Mouse (Mus musculus) MEL (cell line): ENCODE results near the gene Trappc3l. TPM values are rescaled to one million over a fixed set of nuclear protein-coding genes. Genes with fewer than 3 reads are reported as not detected.

Experiments
- DNase-seq: peaks from one replicate; pipeline ENCODE4 v3.0.0; 2011; ENCODE audit warnings: low read depth, low spot score
- H3K27ac ChIP-seq: 2 replicates; pipeline ENCODE4 v1.5.1; 2012; ENCODE audit warnings: low read depth, mild to moderate bottlenecking, control low read depth, low read length, moderate library complexity; ENCODE audit not compliant: control insufficient read depth
- H3K27me3 ChIP-seq, 2 experiments: fragments of 150-350 bp in 1 of 2; sonication (generic) in 1 of 2; 2 replicates each; pipeline ENCODE4 v1.6.1; 2012; ENCODE audit warnings: low read length in 2 of 2, mild to moderate bottlenecking in 2 of 2, improper control_type of control experiment in 1 of 2, moderate library complexity in 1 of 2; ENCODE audit not compliant: insufficient read depth in 2 of 2, control insufficient read depth in 1 of 2
- H3K36me3 ChIP-seq, 2 experiments: 2 replicates each; pipeline ENCODE4 v1.6.1; 2012 to 2014; ENCODE audit warnings: low read length in 2 of 2, improper control_type of control experiment in 1 of 2, inconsistent platforms in 1 of 2, mild to moderate bottlenecking in 1 of 2; ENCODE audit not compliant: insufficient read depth in 2 of 2, control insufficient read depth in 1 of 2
- H3K4me1 ChIP-seq, 2 experiments: fragments of 150-350 bp in 1 of 2; sonication (generic) in 1 of 2; 2 replicates each; pipeline ENCODE4 v1.6.1; 2012; ENCODE audit warnings: low read length in 2 of 2, improper control_type of control experiment in 1 of 2, mild to moderate bottlenecking in 1 of 2; ENCODE audit not compliant: insufficient read depth in 2 of 2, control insufficient read depth in 1 of 2
- H3K4me3 ChIP-seq, 2 experiments: fragments of 150-350 bp in 1 of 2; sonication (generic) in 1 of 2; 2 replicates each; pipeline ENCODE4 v1.5.1; 2012; ENCODE audit warnings: low read depth in 2 of 2, low read length in 2 of 2, mild to moderate bottlenecking in 2 of 2, moderate library complexity in 2 of 2, control low read depth in 1 of 2, improper control_type of control experiment in 1 of 2; ENCODE audit not compliant: control insufficient read depth in 1 of 2, insufficient read depth in 1 of 2
- H3K79me2 ChIP-seq: 2 replicates; pipeline ENCODE4 v1.6.1; 2012; ENCODE audit warnings: mild to moderate bottlenecking, low read length, moderate library complexity; ENCODE audit not compliant: control insufficient read depth, poor library complexity, insufficient read depth
- H3K9ac ChIP-seq: 2 replicates; pipeline ENCODE4 v1.6.1; 2012; ENCODE audit warnings: low read depth, mild to moderate bottlenecking, control low read depth, low read length, moderate library complexity; ENCODE audit not compliant: control insufficient read depth, poor library complexity, severe bottlenecking
- H3K9me3 ChIP-seq: fragments of 150-350 bp; sonication (generic); replicated peaks from 2 replicates; pipeline ENCODE4 v1.6.1; 2012; ENCODE audit warnings: mild to moderate bottlenecking, low read length, improper control_type of control experiment, moderate library complexity; ENCODE audit not compliant: insufficient read depth
- BHLHE40 ChIP-seq: IDR thresholded peaks from 2 replicates; pipeline ENCODE4 v1.6.1; 2012; ENCODE audit warnings: low read depth, mild to moderate bottlenecking, inconsistent platforms, low read length, improper control_type of control experiment, borderline replicate concordance
- CTCF ChIP-seq, 3 experiments: IDR thresholded peaks in 2 of 3; conservative IDR thresholded peaks in 1 of 3; 2 replicates each; pipeline ENCODE4 v1.5.1; 2011 to 2012; ENCODE audit warnings: low read length in 3 of 3, low read depth in 2 of 3, mild to moderate bottlenecking in 2 of 3, improper control_type of control experiment in 1 of 3, inconsistent platforms in 1 of 3, mixed read lengths in 1 of 3, moderate library complexity in 1 of 3; ENCODE audit not compliant: control insufficient read depth in 1 of 3, insufficient read depth in 1 of 3, poor library complexity in 1 of 3, severe bottlenecking in 1 of 3
- E2F4 ChIP-seq: IDR thresholded peaks from 2 replicates; pipeline ENCODE4 v1.6.1; 2011; ENCODE audit warnings: low read depth, low read length, improper control_type of control experiment, borderline replicate concordance
- EP300 ChIP-seq, 2 experiments: IDR thresholded peaks; 2 replicates each; pipeline ENCODE4 v1.6.1; 2011; ENCODE audit warnings: improper control_type of control experiment in 2 of 2, low read length in 2 of 2, low read depth in 1 of 2, mild to moderate bottlenecking in 1 of 2
- ETS1 ChIP-seq: IDR thresholded peaks from 2 replicates; pipeline ENCODE4 v1.6.1; 2012; ENCODE audit warnings: low read depth, mild to moderate bottlenecking, inconsistent platforms, low read length, improper control_type of control experiment, moderate library complexity
- GATA1 ChIP-seq: IDR thresholded peaks from 2 replicates; pipeline ENCODE4 v1.6.1; 2011; ENCODE audit warnings: low read depth, low read length, improper control_type of control experiment
- HCFC1 ChIP-seq: IDR thresholded peaks from 2 replicates; pipeline ENCODE4 v1.6.1; 2012; ENCODE audit warnings: low read depth, mild to moderate bottlenecking, inconsistent platforms, low read length, improper control_type of control experiment, moderate library complexity
- JUND ChIP-seq: IDR thresholded peaks from 2 replicates; pipeline ENCODE4 v1.6.1; 2011; ENCODE audit warnings: low read depth, mild to moderate bottlenecking, improper control_type of control experiment, low read length
- MAFK ChIP-seq: IDR thresholded peaks from 2 replicates; pipeline ENCODE4 v1.6.1; 2011; ENCODE audit warnings: low read depth, mild to moderate bottlenecking, low read length, improper control_type of control experiment, borderline replicate concordance
- NELFE ChIP-seq: IDR thresholded peaks from 2 replicates; pipeline ENCODE4 v1.6.1; 2011; ENCODE audit warnings: low read depth, low read length, improper control_type of control experiment
- POLR2A ChIP-seq, 2 experiments: IDR thresholded peaks; 2 replicates each; pipeline ENCODE4 v1.6.1; 2011 to 2012; ENCODE audit warnings: low read length in 2 of 2, mild to moderate bottlenecking in 2 of 2, control low read depth in 1 of 2, improper control_type of control experiment in 1 of 2, low read depth in 1 of 2, moderate library complexity in 1 of 2; ENCODE audit not compliant: control insufficient read depth in 1 of 2, insufficient read depth in 1 of 2, poor library complexity in 1 of 2
- RAD21 ChIP-seq: IDR thresholded peaks from 2 replicates; pipeline ENCODE4 v1.6.1; 2011; ENCODE audit warnings: mild to moderate bottlenecking, low read depth, low read length, improper control_type of control experiment
- SIN3A ChIP-seq: IDR thresholded peaks from 2 replicates; pipeline ENCODE4 v1.6.1; 2012; ENCODE audit warnings: low read length, improper control_type of control experiment, inconsistent platforms
- SMC3 ChIP-seq: IDR thresholded peaks from 2 replicates; pipeline ENCODE4 v1.6.1; 2011; ENCODE audit warnings: low read depth, low read length, improper control_type of control experiment
- TAL1 ChIP-seq: IDR thresholded peaks from 2 replicates; pipeline ENCODE4 v1.6.1; 2012; ENCODE audit warnings: mild to moderate bottlenecking, inconsistent platforms, low read length, moderate library complexity, mixed read lengths
- TBP ChIP-seq: IDR thresholded peaks from 2 replicates; pipeline ENCODE4 v1.8.0; 2011; ENCODE audit warnings: low read depth, low read length, improper control_type of control experiment
- TCF12 ChIP-seq: IDR thresholded peaks from 2 replicates; pipeline ENCODE4 v1.6.1; 2014; ENCODE audit warnings: low read depth, mild to moderate bottlenecking, inconsistent platforms, low read length, improper control_type of control experiment, moderate library complexity
- UBTF ChIP-seq: IDR thresholded peaks from 2 replicates; pipeline ENCODE4 v1.6.1; 2012; ENCODE audit warnings: low read depth, mild to moderate bottlenecking, inconsistent platforms, low read length, improper control_type of control experiment, moderate library complexity, borderline replicate concordance; ENCODE audit not compliant: insufficient read depth
- USF1 ChIP-seq: IDR thresholded peaks from 2 replicates; pipeline ENCODE4 v1.6.1; 2014; ENCODE audit warnings: low read depth, mild to moderate bottlenecking, inconsistent platforms, low read length, improper control_type of control experiment, moderate library complexity
- USF2 ChIP-seq, 2 experiments: IDR thresholded peaks; 2 replicates each; pipeline ENCODE4 v1.6.1; 2011 to 2012; ENCODE audit warnings: improper control_type of control experiment in 2 of 2, low read length in 2 of 2, borderline replicate concordance in 1 of 2, inconsistent platforms in 1 of 2, low read depth in 1 of 2, mild to moderate bottlenecking in 1 of 2; ENCODE audit not compliant: insufficient read depth in 1 of 2
- ZC3H11A ChIP-seq: IDR thresholded peaks from 2 replicates; pipeline ENCODE4 v1.6.1; 2012; ENCODE audit warnings: low read depth, mild to moderate bottlenecking, inconsistent platforms, low read length, improper control_type of control experiment
- ZMIZ1 ChIP-seq: IDR thresholded peaks from 2 replicates; pipeline ENCODE4 v1.6.1; 2012; ENCODE audit warnings: low read depth, mild to moderate bottlenecking, inconsistent platforms, low read length, improper control_type of control experiment, moderate library complexity
- polyA plus RNA-seq, 2 experiments: library from polyadenylated mRNA; stranded (reverse) in 1 of 2; unstranded in 1 of 2; fragments of >175 nt in 1 of 2; fragments of >200 nt in 1 of 2; gene quantifications; 2 replicates each; pipeline versions ENCODE4 v1.2.1 to v1.2.4; 2012; ENCODE audit warnings: low replicate concordance in 2 of 2, low read depth in 1 of 2; ENCODE audit not compliant: insufficient read length in 2 of 2, insufficient read depth in 1 of 2, missing spikeins in 1 of 2
- total RNA-seq: library from RNA; depleted of rRNA; stranded (reverse); fragments of 300-350 nt; gene quantifications from 2 replicates; pipeline ENCODE4 v1.2.3, GENCODE M21; 2012

Gene Trappc3l
- total and polyA plus RNA-seq, 3 experiments, result not detected

- H3K79me2 ChIP-seq, result no peaks in the 10 kb centered on the region
- H3K36me3 ChIP-seq, result no peaks in the 10 kb centered on the region
- no peak overlapping the region for H3K9ac ChIP-seq
- H3K27ac ChIP-seq, result no peak overlapping the region
- peak overlapping the region in 1 of 2 experiments; percentile 1; a peak in 1 of 4 replicates for H3K4me3 ChIP-seq
- H3K4me1 ChIP-seq, result no peaks in the 10 kb centered on the region
- DNase-seq, result no peak
- peaks cover 0 to 1% of the 10 kb centered on the region in 2 experiments; a peak in 1 of 4 replicates for H3K27me3 ChIP-seq
- no peaks in the 10 kb centered on the region for H3K9me3 ChIP-seq
- no peak for TF ChIP-seq EP300 (IDR thresholded peaks at IDR 0.05; ENCODE audit: low read depth in 1 of 2, low read length in 2 of 2)
- no peak for TF ChIP-seq USF2 (IDR thresholded peaks at IDR 0.05; ENCODE audit: borderline replicate concordance in 1 of 2, insufficient read depth in 1 of 2, low read depth in 1 of 2, low read length in 2 of 2)
- no peak for TF ChIP-seq NELFE
- TF ChIP-seq SIN3A, result no peak
- no peak for TF ChIP-seq TCF12
- no peak for TF ChIP-seq HCFC1
- TF ChIP-seq POLR2A (IDR thresholded peaks at IDR 0.05; ENCODE audit: control insufficient read depth in 1 of 2, insufficient read depth in 1 of 2, low read depth in 1 of 2, low read length in 2 of 2, poor library complexity in 1 of 2), result no peak
Measured at GRCm38 (mm10) chr10:34095964-34096363, 58.6 kb downstream of the Trappc3l start.

GRCm38 (mm10) chr10:34096418-34096883 is 59.1 kb downstream of the Trappc3l start, which contains the start of gene Calhm5:
Gene Calhm5, minus strand, starts transcription at chr10:34096519.
- Histone ChIP-seq H3K79me2 (no peaks in the 10 kb centered on the region), H3K27me3 (peaks cover 0 to 1% of the 10 kb centered on the region in 2 experiments; a peak in 1 of 4 replicates), H3K9ac (no peak within 1 kb of the TSS), H3K9me3 (no peaks in the 10 kb centered on the region), H3K4me3 (peak within 1 kb of the TSS in 1 of 2 experiments; percentile 1; a peak in 1 of 4 replicates), H3K27ac (no peak within 1 kb of the TSS), H3K4me1 (no peaks in the 10 kb centered on the region), H3K36me3 (no peaks in the 10 kb centered on the region)
- TF ChIP-seq ETS1 (no peak), BHLHE40 (peak; percentile 44; the same call in 1 of the 2 replicates), RAD21 (peak; percentile 31), HCFC1 (no peak), CTCF (IDR thresholded peaks at IDR 0.05 in 2 of 3, conservative IDR thresholded peaks at IDR 0.05 in 1 of 3; ENCODE audit: control insufficient read depth in 1 of 3, insufficient read depth in 1 of 3, low read depth in 2 of 3, low read length in 3 of 3, poor library complexity in 1 of 3, severe bottlenecking in 1 of 3) (peak in 1 of 3 experiments; percentile 25; a peak in 2 of 6 replicates), USF2 (IDR thresholded peaks at IDR 0.05; ENCODE audit: borderline replicate concordance in 1 of 2, insufficient read depth in 1 of 2, low read depth in 1 of 2, low read length in 2 of 2) (no peak), GATA1 (no peak), SMC3 (peak; percentile 31)
- peak; percentile 29 for DNase-seq

GRCm38 (mm10) chr10:34110863-34111465 is 73.6 kb downstream of the Trappc3l start:
- no peak for DNase-seq
- no peak overlapping the region for H3K27ac ChIP-seq

More at GRCm38 (mm10) chr10:34110863-34111465, 73.6 kb downstream of the Trappc3l start:
- no peak overlapping the region for H3K4me3 ChIP-seq
- H3K9me3 ChIP-seq, result no peaks in the 10 kb centered on the region
- no peaks in the 10 kb centered on the region for H3K27me3 ChIP-seq
- no peak overlapping the region for H3K9ac ChIP-seq
- H3K36me3 ChIP-seq, result no peaks in the 10 kb centered on the region
- no peaks in the 10 kb centered on the region for H3K79me2 ChIP-seq
- TF ChIP-seq E2F4, result no peak
- no peak for TF ChIP-seq TAL1
- no peak for TF ChIP-seq UBTF
- no peak for TF ChIP-seq ETS1
- TF ChIP-seq TCF12, result no peak
- TF ChIP-seq ZMIZ1, result no peak
- no peak for TF ChIP-seq USF1
- no peak for TF ChIP-seq MAFK
- TF ChIP-seq TBP, result no peak
- no peak for TF ChIP-seq ZC3H11A
- no peak for TF ChIP-seq JUND
- no peaks in the 10 kb centered on the region for H3K4me1 ChIP-seq
